In genomic region chr4:136666002-136666401, GRCm38 (mm10) we compare ENCODE assay signal across 16 mouse cellular contexts. TPM values are rescaled to one million over a fixed set of nuclear protein-coding genes. Genes with fewer than 3 reads are reported as not detected.
DNase-seq lines count a peak whose midpoint lies in the region; ATAC-seq and TF ChIP-seq lines count a peak whose summit lies in the region.
"Had no signal": no experiment of that assay in that cellular context is flagged by ENCODE, and none has a peak within 500 bp of the region (broad histone marks: within the 10 kb centered on the region; RNA-seq: fewer than 3 reads in every experiment).

No protein-coding gene starts in this region.

- H3K9me3 ChIP-seq in liver, postnatal 0 days (ENCODE audit: low read length): no peaks in the 10 kb centered on the region
- H3K9me3 ChIP-seq in liver, embryonic 11.5 days (ENCODE audit: control insufficient read depth, low read length): no peaks in the 10 kb centered on the region
- peaks cover 18% of the 10 kb centered on the region for H3K9me3 ChIP-seq in CH12.LX (replicated peaks; ENCODE audit: low read length)
- H3K9me3 ChIP-seq in heart, embryonic 12.5 days (replicated peaks): no peaks in the 10 kb centered on the region; the same call in none of the 2 replicates
- H3K9me3 ChIP-seq: liver, embryonic 15.5 days; neural tube, embryonic 12.5 days had no signal

- in situ Hi-C loops in CH12.LX (cut with MboI; ENCODE audit: low pct_ligation_motif_present, low pct_unique_long_range_greater_than_20kb, low sequenced_read_pairs): loop anchor here (10.0 kb wide), 1 partner anchor 309 kb away; no protein-coding TSS in a partner anchor

- no peak for TF ChIP-seq EP300 in liver, postnatal 0 days (IDR thresholded peaks at IDR 0.05; ENCODE audit: low read depth)
- TF ChIP-seq EP300 in CH12.LX (IDR thresholded peaks at IDR 0.05; ENCODE audit: low read length): no peak

- no peaks in the 10 kb centered on the region for H3K27me3 ChIP-seq in liver, postnatal 0 days (ENCODE audit: insufficient read depth, low read length)
- H3K27me3 ChIP-seq in liver, embryonic 11.5 days (replicated peaks; ENCODE audit: control insufficient read depth, insufficient read depth, low read length): no peaks in the 10 kb centered on the region
- H3K27me3 ChIP-seq in CH12.LX (replicated peaks): peaks cover 66% of the 10 kb centered on the region
- no peaks in the 10 kb centered on the region for H3K27me3 ChIP-seq in heart, embryonic 12.5 days (replicated peaks)
- H3K27me3 ChIP-seq: liver, embryonic 15.5 days; neural tube, embryonic 12.5 days had no signal

- H3K27ac ChIP-seq in liver, postnatal 0 days (ENCODE audit: low read depth): no peak overlapping the region
- no peak overlapping the region for H3K27ac ChIP-seq in liver, embryonic 11.5 days (ENCODE audit: low read depth, low read length)
- no peak overlapping the region for H3K27ac ChIP-seq in CH12.LX (ENCODE audit: insufficient read depth, low read depth)
- no peak overlapping the region for H3K27ac ChIP-seq in heart, embryonic 12.5 days (ENCODE audit: poor library complexity, severe bottlenecking)
- H3K27ac ChIP-seq: hindbrain, embryonic 10.5 days; liver, embryonic 15.5 days; neural tube, embryonic 12.5 days had no signal

- no peak overlapping the region for H3K4me2 ChIP-seq in liver, postnatal 0 days (ENCODE audit: low read depth, low read length)
- no peak overlapping the region for H3K4me2 ChIP-seq in liver, embryonic 11.5 days
- no peak overlapping the region for H3K4me2 ChIP-seq in CH12.LX (ENCODE audit: insufficient read depth, low read depth, poor library complexity, severe bottlenecking)
- no peak overlapping the region for H3K4me2 ChIP-seq in heart, embryonic 12.5 days
- H3K4me2 ChIP-seq: liver, embryonic 15.5 days; midbrain, embryonic 11.5 days; neural tube, embryonic 12.5 days had no signal

- no peak for TF ChIP-seq POLR2A in CH12.LX (IDR thresholded peaks at IDR 0.05; ENCODE audit: low read depth, low read length)
- no peak for TF ChIP-seq POLR2A in brain, embryonic 14.5 days (IDR thresholded peaks at IDR 0.05; ENCODE audit: borderline replicate concordance, extremely low read depth, insufficient read depth, insufficient read length, poor library complexity, severe bottlenecking)

- H3K4me3 ChIP-seq in liver, postnatal 0 days (ENCODE audit: low read depth, low read length): no peak overlapping the region
- no peak overlapping the region for H3K4me3 ChIP-seq in liver, embryonic 11.5 days (ENCODE audit: low read depth, low read length)
- no peak overlapping the region for H3K4me3 ChIP-seq in CH12.LX (replicated peaks in 1 of 3; ENCODE audit: low read depth in 2 of 3, low read length in 2 of 3, poor library complexity in 1 of 3)
- H3K4me3 ChIP-seq in heart, embryonic 12.5 days: no peak overlapping the region
- H3K4me3 ChIP-seq: hindbrain, embryonic 10.5 days; liver, embryonic 15.5 days; neural tube, embryonic 12.5 days had no signal

- no peaks in the 10 kb centered on the region for H3K36me3 ChIP-seq in liver, postnatal 0 days (replicated peaks; ENCODE audit: insufficient read depth, low read length)
- no peaks in the 10 kb centered on the region; the same call in 1 of the 2 replicates for H3K36me3 ChIP-seq in liver, embryonic 11.5 days (ENCODE audit: control insufficient read depth, insufficient read depth, low read length)
- no peaks in the 10 kb centered on the region for H3K36me3 ChIP-seq in CH12.LX (replicated peaks in 1 of 2; ENCODE audit: control insufficient read depth in 1 of 2, insufficient read depth in 1 of 2, low read length in 1 of 2)
- H3K36me3 ChIP-seq in heart, embryonic 12.5 days: no peaks in the 10 kb centered on the region
- H3K36me3 ChIP-seq: liver, embryonic 15.5 days had no signal

- peak; percentile 36 to 38 for DNase-seq in cerebellum, postnatal 36 days
- DNase-seq in cerebellum, adult 9-11 months: no peak
- DNase-seq in liver, postnatal 0 days: no peak
- no peak for DNase-seq in liver, embryonic 11.5 days (ENCODE audit: low spot score)
- no peak for DNase-seq in CH12.LX (ENCODE audit: extremely low read depth)
- DNase-seq in brain, embryonic 14.5 days (ENCODE audit: low read depth): no peak
- no peak for DNase-seq in ovary, postnatal 36 days (ENCODE audit: low spot score)
- DNase-seq: heart, adult 18-20 months; kidney, postnatal 10 days; layer of hippocampus, postnatal 36 days; right cerebral cortex, postnatal 14 days had no signal

- no peak for ATAC-seq in liver, postnatal 0 days
- no peak for ATAC-seq in liver, embryonic 11.5 days (replicated peaks; ENCODE audit: low FRiP score)
- no peak for ATAC-seq in heart, embryonic 12.5 days (ENCODE audit: insufficient number of reproducible peaks, low FRiP score)

- no peak overlapping the region for H3K9ac ChIP-seq in liver, postnatal 0 days (replicated peaks)
- H3K9ac ChIP-seq in liver, embryonic 11.5 days (ENCODE audit: low read depth, low read length): no peak overlapping the region
- H3K9ac ChIP-seq in CH12.LX (ENCODE audit: insufficient read depth, low read depth): no peak overlapping the region
- no peak overlapping the region for H3K9ac ChIP-seq in heart, embryonic 12.5 days
- H3K9ac ChIP-seq: liver, embryonic 15.5 days; neural tube, embryonic 12.5 days had no signal

- WGBS in liver, postnatal 0 days (ENCODE audit: insufficient replicate concordance): 62% methylated on average over 4 of the region's 4 CpGs
- WGBS in liver, embryonic 11.5 days: 64% methylated on average over 4 of the region's 4 CpGs
- WGBS in heart, embryonic 12.5 days: 57% methylated on average over 4 of the region's 4 CpGs

- TF ChIP-seq CTCF in liver, postnatal 0 days (IDR thresholded peaks at IDR 0.05; ENCODE audit: low read depth): peak; percentile 58
- peak; percentile 33 to 48; a peak in 3 of 4 replicates for TF ChIP-seq CTCF in CH12.LX (conservative IDR thresholded peaks at IDR 0.05 in 1 of 2, IDR thresholded peaks at IDR 0.05 in 1 of 2; ENCODE audit: low read depth in 2 of 2, low read length in 2 of 2)
- TF ChIP-seq CTCF in brain, embryonic 14.5 days (IDR thresholded peaks at IDR 0.05; ENCODE audit: borderline replicate concordance, extremely low read depth, insufficient read depth, insufficient read length): peak; percentile 64

- H3K4me1 ChIP-seq in liver, postnatal 0 days (ENCODE audit: insufficient read depth): no peaks in the 10 kb centered on the region
- H3K4me1 ChIP-seq in liver, embryonic 11.5 days (replicated peaks; ENCODE audit: control insufficient read depth, insufficient read depth, low read length): no peaks in the 10 kb centered on the region
- no peaks in the 10 kb centered on the region for H3K4me1 ChIP-seq in CH12.LX (ENCODE audit: control insufficient read depth in 1 of 2, insufficient read depth in 2 of 2)
- H3K4me1 ChIP-seq in heart, embryonic 12.5 days (replicated peaks): 0 out of 2 replicates have a peak, but pooled peaks cover 3% of the 10 kb centered on the region
- H3K4me1 ChIP-seq: hindbrain, embryonic 10.5 days; liver, embryonic 15.5 days; neural tube, embryonic 12.5 days had no signal

- H3K79me2 ChIP-seq in CH12.LX (replicated peaks; ENCODE audit: control insufficient read depth, extremely low read depth, insufficient read depth, poor library complexity, severe bottlenecking): no peaks in the 10 kb centered on the region

- TF ChIP-seq RAD21 in CH12.LX (IDR thresholded peaks at IDR 0.05; ENCODE audit: low read depth, low read length): no peak

- dilution Hi-C loops in CH12.LX (cut with MboI; ENCODE audit: extremely low pct_ligation_motif_present, extremely low pct_unique_long_range_greater_than_20kb, low sequenced_read_pairs): no loop called here

TF ChIP-seq in CH12.LX, 34 proteins besides CTCF, POLR2A, EP300 and RAD21:
- TF ChIP-seq PAX5 (IDR thresholded peaks at IDR 0.05; ENCODE audit: low read length) (no peak), USF1 (IDR thresholded peaks at IDR 0.05; ENCODE audit: low read depth, low read length) (no peak), MXI1 (IDR thresholded peaks at IDR 0.05; ENCODE audit: low read depth, low read length) (no peak), KAT2A (IDR thresholded peaks at IDR 0.05; ENCODE audit: insufficient replicate concordance, low read length) (no peak)

RNA-seq across cellular contexts. Expression of gene Lactbl1, which starts 43.6 kb away (rescaled TPM):
- polyA plus RNA-seq in liver, postnatal 0 days (2015; fragmentation: Nextera tagmentation; extraction: Ambion mirVana): not detected in 2 replicates
- polyA plus RNA-seq in liver, embryonic 11.5 days (2014; fragmentation: Nextera tagmentation; extraction: Ambion mirVana): not detected in 2 replicates
- total RNA-seq in CH12.LX (2012; rRNA removed): 0.04 TPM in 1 of 2 replicates, not detected in the other
- total RNA-seq in CH12.LX (2014; rRNA removed): not detected in 2 replicates
- polyA plus RNA-seq in CH12.LX (2012; ENCODE audit: insufficient read length, low read depth): not detected in 2 replicates
- 0.06 and 0.08 TPM in 2 replicates for polyA plus RNA-seq in brain, embryonic 14.5 days (2012; rRNA removed)
- not detected in 2 replicates for polyA plus RNA-seq in heart, embryonic 12.5 days (2016; fragmentation: Nextera tagmentation; extraction: Ambion mirVana)
- total RNA-seq: heart, adult 18-20 months; layer of hippocampus, postnatal 36 days had no signal
- polyA plus RNA-seq: hindbrain, embryonic 10.5 days; liver, embryonic 15.5 days; midbrain, embryonic 11.5 days; neural tube, embryonic 12.5 days had no signal

RNA-seq across cellular contexts. Expression of gene Tex46, which starts 55.8 kb away (rescaled TPM):
- not detected in 2 replicates for polyA plus RNA-seq in liver, postnatal 0 days (2015; fragmentation: Nextera tagmentation; extraction: Ambion mirVana)
- polyA plus RNA-seq in liver, embryonic 11.5 days (2014; fragmentation: Nextera tagmentation; extraction: Ambion mirVana): not detected in 2 replicates
- not detected in 2 replicates for total RNA-seq in CH12.LX (2012; rRNA removed)
- not detected in 2 replicates for total RNA-seq in CH12.LX (2014; rRNA removed)
- polyA plus RNA-seq in CH12.LX (2012; ENCODE audit: insufficient read length, low read depth): not detected in 2 replicates
- not detected in 2 replicates for polyA plus RNA-seq in brain, embryonic 14.5 days (2012; rRNA removed)
- not detected in 2 replicates for polyA plus RNA-seq in heart, embryonic 12.5 days (2016; fragmentation: Nextera tagmentation; extraction: Ambion mirVana)
- total RNA-seq: heart, adult 18-20 months; layer of hippocampus, postnatal 36 days had no signal
- polyA plus RNA-seq: hindbrain, embryonic 10.5 days; liver, embryonic 15.5 days; midbrain, embryonic 11.5 days; neural tube, embryonic 12.5 days had no signal

Comparison
In these comparisons a context has a peak if more than half of its experiments do, and no peak if none do; other contexts are left out.
1. DNase-seq: peak in cerebellum, postnatal 36 days (2 of 2); none in cerebellum, adult 9-11 months (single experiment), liver, postnatal 0 days (single experiment), liver, embryonic 11.5 days (single experiment), CH12.LX (single experiment), brain, embryonic 14.5 days (single experiment) and ovary, postnatal 36 days (single experiment).
2. Peak in every context shown above with its lines, with median percentiles within 50 percentile points of each other: CTCF ChIP-seq.